ENCODE assay signal across 7 mouse cellular contexts in genomic region chr11:109068371-109069325, GRCm38 (mm10).
A peak's percentile ranks its signal among the peaks of the same experiment; 100 is the strongest.
DNase-seq lines count a peak whose midpoint lies in the region; ATAC-seq and TF ChIP-seq lines count a peak whose summit lies in the region.

No protein-coding gene starts in this region.

- H3K4me3 ChIP-seq in heart, embryonic 10.5 days = 0 out of 2 replicates have a peak overlapping the region, but pooled peaks have one; percentile 12
- no peak overlapping the region for H3K4me3 ChIP-seq in lung, embryonic 15.5 days
- H3K4me3 ChIP-seq in stomach, postnatal 0 days (ENCODE audit: low read depth, low read length) = no peak overlapping the region

- no peak overlapping the region for H3K9ac ChIP-seq in lung, embryonic 15.5 days
- no peak overlapping the region for H3K9ac ChIP-seq in stomach, postnatal 0 days (ENCODE audit: low read length)

- H3K27ac ChIP-seq in heart, embryonic 10.5 days = peak overlapping the region; percentile 44; the same call in 1 of the 2 replicates
- H3K27ac ChIP-seq in lung, embryonic 15.5 days = peak overlapping the region; percentile 53
- H3K27ac ChIP-seq in stomach, postnatal 0 days (replicated peaks) = no peak overlapping the region

- H3K9me3 ChIP-seq in heart, embryonic 10.5 days = no peaks in the 10 kb centered on the region
- no peaks in the 10 kb centered on the region for H3K9me3 ChIP-seq in lung, embryonic 15.5 days
- H3K9me3 ChIP-seq in stomach, postnatal 0 days (ENCODE audit: control insufficient read depth, low read length) = no peaks in the 10 kb centered on the region

- no peak for TF ChIP-seq EP300 in stomach, postnatal 0 days (optimal IDR thresholded peaks at IDR 0.05)

- 32% methylated on average over 22 of the region's 22 CpGs for WGBS in heart, embryonic 10.5 days
- 22% methylated on average over 22 of the region's 22 CpGs for WGBS in lung, embryonic 15.5 days
- WGBS in stomach, postnatal 0 days = 34% methylated on average over 22 of the region's 22 CpGs

- no peak for TF ChIP-seq CTCF in stomach, postnatal 0 days (IDR thresholded peaks at IDR 0.05; ENCODE audit: low read depth)

- peak; percentile 26 for DNase-seq in right cerebral cortex, postnatal 14 days
- no peak for DNase-seq in right cerebral cortex, postnatal 36 days (ENCODE audit: low spot score in 2 of 2)
- peak; percentile 39 to 43 for DNase-seq in cerebellum, postnatal 36 days
- no peak for DNase-seq in heart, embryonic 10.5 days (ENCODE audit: low spot score)
- no peak for DNase-seq in stomach, postnatal 0 days (ENCODE audit: low spot score)
- DNase-seq in spleen, adult 18-20 months = no peak

- ATAC-seq in lung, embryonic 15.5 days (ENCODE audit: borderline replicate concordance, extremely low read depth, low FRiP score, low TSS enrichment) = peak; percentile 60; the same call in 1 of the 2 replicates
- peak; percentile 49; the same call in 1 of the 2 replicates for ATAC-seq in stomach, postnatal 0 days (ENCODE audit: low FRiP score, low TSS enrichment)

- H3K36me3 ChIP-seq in heart, embryonic 10.5 days = no peaks in the 10 kb centered on the region
- H3K36me3 ChIP-seq in lung, embryonic 15.5 days = no peaks in the 10 kb centered on the region
- no peaks in the 10 kb centered on the region for H3K36me3 ChIP-seq in stomach, postnatal 0 days (ENCODE audit: control insufficient read depth, insufficient read depth, low read length)

- H3K4me1 ChIP-seq in heart, embryonic 10.5 days = peaks cover 15% of the 10 kb centered on the region
- peaks cover 38% of the 10 kb centered on the region for H3K4me1 ChIP-seq in lung, embryonic 15.5 days
- no peaks in the 10 kb centered on the region for H3K4me1 ChIP-seq in stomach, postnatal 0 days (replicated peaks; ENCODE audit: control insufficient read depth, insufficient read depth)

- H3K27me3 ChIP-seq in heart, embryonic 10.5 days (ENCODE audit: insufficient read depth, poor library complexity, severe bottlenecking) = peaks cover 11% of the 10 kb centered on the region; the same call in 1 of the 2 replicates
- H3K27me3 ChIP-seq in lung, embryonic 15.5 days = no peaks in the 10 kb centered on the region
- H3K27me3 ChIP-seq in stomach, postnatal 0 days (ENCODE audit: control insufficient read depth, insufficient read depth, low read length) = no peaks in the 10 kb centered on the region

- H3K4me2 ChIP-seq in lung, embryonic 15.5 days = no peak overlapping the region
- H3K4me2 ChIP-seq in stomach, postnatal 0 days (replicated peaks; ENCODE audit: low read depth) = no peak overlapping the region

Comparison
In these comparisons a context has a peak if more than half of its experiments do, and no peak if none do; other contexts are left out.
1. DNase-seq: peak in right cerebral cortex, postnatal 14 days (single experiment) and cerebellum, postnatal 36 days (2 of 2); none in right cerebral cortex, postnatal 36 days (0 of 2), heart, embryonic 10.5 days (single experiment), stomach, postnatal 0 days (single experiment) and spleen, adult 18-20 months (0 of 2).